ENCODE assay signal across 8 mouse cellular contexts in the genomic region with DNA sequence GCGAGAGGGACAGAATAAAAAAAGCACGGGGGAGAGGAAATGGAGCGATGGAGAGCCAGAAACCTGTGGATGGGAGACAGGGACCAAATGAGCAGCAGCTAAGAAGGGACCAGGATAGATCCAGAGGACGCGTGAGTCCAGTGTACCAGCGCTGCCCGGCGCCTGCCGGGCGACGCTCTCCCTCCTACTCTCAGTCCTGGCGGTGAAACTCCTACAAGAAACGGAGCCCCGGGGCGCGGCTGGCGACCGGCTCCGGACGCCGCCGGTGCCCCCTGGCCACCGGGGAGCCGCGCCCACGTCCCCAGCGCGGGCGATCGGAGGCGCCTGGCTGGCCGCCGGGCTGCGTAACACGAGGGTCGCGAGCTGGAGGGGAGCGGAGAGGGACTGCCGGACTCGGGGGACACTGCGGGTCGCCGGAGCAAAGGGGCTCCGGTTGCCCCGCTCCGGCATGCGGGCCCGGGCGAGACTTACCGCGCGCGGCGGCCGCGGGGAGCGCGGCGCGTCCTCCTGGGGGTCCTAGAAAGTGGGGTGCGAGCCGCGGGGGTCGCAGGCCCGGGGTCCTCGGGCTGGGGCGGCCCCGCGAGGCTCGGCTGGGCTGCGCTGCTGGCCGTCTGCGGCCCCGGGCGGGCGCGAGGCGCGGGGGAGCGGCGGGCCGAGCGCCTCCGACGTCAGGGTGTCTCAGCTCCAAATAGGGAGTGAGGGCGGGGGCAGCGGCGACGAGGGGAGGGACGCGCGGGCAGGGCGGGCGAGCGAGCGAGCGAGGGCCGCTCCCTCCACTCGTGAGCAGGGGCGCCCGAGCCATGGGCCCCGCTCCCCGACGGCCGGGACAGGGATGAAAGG. TPM values are rescaled to one million over a fixed set of nuclear protein-coding genes. Genes with fewer than 3 reads are reported as not detected.
DNase-seq lines count a peak whose midpoint lies in the region; ATAC-seq and TF ChIP-seq lines count a peak whose summit lies in the region.

TSS of gene Nbl1 (minus strand) at position 638 of the 840 bp plus-strand sequence.

- peak in 1 of 2 experiments; percentile 15 for DNase-seq in cerebellum, adult 2 months
- no peak for DNase-seq in cerebellum, adult 9-11 months
- no peak for DNase-seq in gonadal fat pad, adult 2 months (ENCODE audit: low read depth)
- no peak for DNase-seq in liver, embryonic 11.5 days (ENCODE audit: low spot score)
- no peak for DNase-seq in cerebellum, adult 11 months

- H3K9ac ChIP-seq in intestine, embryonic 16.5 days (ENCODE audit: low read depth, low read length), result peak within 1 kb of the TSS; percentile 82
- H3K9ac ChIP-seq in liver, embryonic 11.5 days (ENCODE audit: low read depth, low read length), result peak within 1 kb of the TSS; percentile 17
- H3K9ac ChIP-seq in neural tube, embryonic 12.5 days, result peak within 1 kb of the TSS; percentile 79

- H3K9me3 ChIP-seq in intestine, embryonic 16.5 days (ENCODE audit: control insufficient read depth, low read length), result no peaks in the 10 kb centered on the region; the same call in 1 of the 2 replicates
- H3K9me3 ChIP-seq in liver, embryonic 11.5 days (ENCODE audit: control insufficient read depth, low read length), result peaks cover 6% of the 10 kb centered on the region; the same call in 1 of the 2 replicates
- peaks cover 8% of the 10 kb centered on the region; the same call in 1 of the 2 replicates for H3K9me3 ChIP-seq in neural tube, embryonic 12.5 days

- no peaks in the 10 kb centered on the region; the same call in 1 of the 2 replicates for H3K4me1 ChIP-seq in cerebellum, adult 2 months (ENCODE audit: control insufficient read depth, insufficient read depth, low read length)
- no peaks in the 10 kb centered on the region for H3K4me1 ChIP-seq in bone marrow macrophage, adult 2 months (ENCODE audit: control insufficient read depth, insufficient read depth, low read length)
- peaks cover 41% of the 10 kb centered on the region for H3K4me1 ChIP-seq in intestine, embryonic 16.5 days (ENCODE audit: control insufficient read depth, insufficient read depth, low read length)
- H3K4me1 ChIP-seq in liver, embryonic 11.5 days (replicated peaks; ENCODE audit: control insufficient read depth, insufficient read depth, low read length), result peaks cover 3% of the 10 kb centered on the region
- H3K4me1 ChIP-seq in neural tube, embryonic 12.5 days, result peaks cover 15% of the 10 kb centered on the region

- TF ChIP-seq CTCF in cerebellum, adult 2 months (IDR thresholded peaks at IDR 0.05; ENCODE audit: borderline replicate concordance, insufficient read depth, low read depth, low read length), result no peak
- no peak for TF ChIP-seq CTCF in bone marrow macrophage, adult 2 months (IDR thresholded peaks at IDR 0.05; ENCODE audit: low read depth, low read length)

- H3K27me3 ChIP-seq in cerebellum, adult 2 months (ENCODE audit: control insufficient read depth, insufficient read depth, low read length), result peaks cover 9% of the 10 kb centered on the region; the same call in 1 of the 2 replicates
- H3K27me3 ChIP-seq in intestine, embryonic 16.5 days (replicated peaks; ENCODE audit: control insufficient read depth, insufficient read depth, low read length), result no peaks in the 10 kb centered on the region
- H3K27me3 ChIP-seq in liver, embryonic 11.5 days (replicated peaks; ENCODE audit: control insufficient read depth, insufficient read depth, low read length), result peaks cover 72% of the 10 kb centered on the region
- H3K27me3 ChIP-seq in neural tube, embryonic 12.5 days (replicated peaks), result peaks cover 55% of the 10 kb centered on the region

- 2% methylated on average over 84 of the region's 105 CpGs for WGBS in cerebellum, adult 2 months
- under 1% methylated on average over 100 of the region's 105 CpGs for whole genome bisulfite sequencing in intestine, embryonic 16.5 days
- 2% methylated on average over 101 of the region's 105 CpGs for WGBS in liver, embryonic 11.5 days
- WGBS in neural tube, embryonic 12.5 days, result under 1% methylated on average over 93 of the region's 105 CpGs

- H3K4me2 ChIP-seq in intestine, embryonic 16.5 days (ENCODE audit: low read depth, low read length), result peak within 1 kb of the TSS; percentile 97
- H3K4me2 ChIP-seq in liver, embryonic 11.5 days, result peak within 1 kb of the TSS; percentile 73
- peak within 1 kb of the TSS; percentile 86 for H3K4me2 ChIP-seq in neural tube, embryonic 12.5 days (replicated peaks)

- no peaks in the 10 kb centered on the region for H3K36me3 ChIP-seq in intestine, embryonic 16.5 days (ENCODE audit: control insufficient read depth, insufficient read depth, low read length)
- H3K36me3 ChIP-seq in liver, embryonic 11.5 days (ENCODE audit: control insufficient read depth, insufficient read depth, low read length), result no peaks in the 10 kb centered on the region
- no peaks in the 10 kb centered on the region for H3K36me3 ChIP-seq in neural tube, embryonic 12.5 days

- no peak within 1 kb of the TSS for H3K27ac ChIP-seq in cerebellum, adult 2 months (ENCODE audit: insufficient read depth, low read length)
- no peak within 1 kb of the TSS for H3K27ac ChIP-seq in bone marrow macrophage, adult 2 months (ENCODE audit: insufficient read depth, low read depth, low read length)
- peak within 1 kb of the TSS; percentile 32; the same call in 1 of the 2 replicates for H3K27ac ChIP-seq in intestine, embryonic 16.5 days (ENCODE audit: low read length)
- H3K27ac ChIP-seq in liver, embryonic 11.5 days (ENCODE audit: low read depth, low read length), result no peak within 1 kb of the TSS
- peak within 1 kb of the TSS; percentile 37; the same call in 1 of the 2 replicates for H3K27ac ChIP-seq in neural tube, embryonic 12.5 days

- peak; percentile 52 for ATAC-seq in intestine, embryonic 16.5 days
- no peak for ATAC-seq in liver, embryonic 11.5 days (replicated peaks; ENCODE audit: low FRiP score)
- no peak for ATAC-seq in neural tube, embryonic 12.5 days (ENCODE audit: low FRiP score, low read depth)

- TF ChIP-seq POLR2A in cerebellum, adult 2 months (IDR thresholded peaks at IDR 0.05; ENCODE audit: borderline replicate concordance, insufficient read depth, low read length), result no peak
- no peak for TF ChIP-seq POLR2A in bone marrow macrophage, adult 2 months (IDR thresholded peaks at IDR 0.05; ENCODE audit: borderline replicate concordance, low read depth, low read length)

- peak within 1 kb of the TSS; percentile 46 for H3K4me3 ChIP-seq in cerebellum, adult 2 months (replicated peaks; ENCODE audit: insufficient read depth, low read depth, low read length)
- H3K4me3 ChIP-seq in bone marrow macrophage, adult 2 months (ENCODE audit: insufficient read depth, low read length), result peak within 1 kb of the TSS; percentile 51
- H3K4me3 ChIP-seq in intestine, embryonic 16.5 days (ENCODE audit: low read length), result peak within 1 kb of the TSS; percentile 73
- peak within 1 kb of the TSS; percentile 53 for H3K4me3 ChIP-seq in liver, embryonic 11.5 days (ENCODE audit: low read depth, low read length)
- H3K4me3 ChIP-seq in neural tube, embryonic 12.5 days, result peak within 1 kb of the TSS; percentile 59

RNA-seq across cellular contexts. Expression of gene Nbl1, which starts in this region (rescaled TPM):
- 55.0 and 63.1 TPM in 2 replicates for polyA plus RNA-seq in cerebellum, adult 2 months (2012; rRNA removed)
- 0.45 TPM in 1 of 2 replicates, not detected in the other for polyA plus RNA-seq in bone marrow macrophage, adult 2 months (2012; ENCODE audit: insufficient read depth, insufficient read length, missing spikeins)
- 110 and 121 TPM in 2 replicates for polyA plus RNA-seq in gonadal fat pad, adult 2 months (2012; rRNA removed)
- 38.9 and 43.3 TPM in 2 replicates for polyA plus RNA-seq in intestine, embryonic 16.5 days (2015; fragmentation: Nextera tagmentation; extraction: Ambion mirVana)
- polyA plus RNA-seq in liver, embryonic 11.5 days (2014; fragmentation: Nextera tagmentation; extraction: Ambion mirVana), result 4.0 and 5.0 TPM in 2 replicates
- 45.2 and 47.0 TPM in 2 replicates for polyA plus RNA-seq in neural tube, embryonic 12.5 days (2016; fragmentation: Nextera tagmentation; extraction: Ambion mirVana)

Comparison
In these comparisons a context has a peak if more than half of its experiments do, and no peak if none do; other contexts are left out.
1. H3K27ac ChIP-seq: peak in intestine, embryonic 16.5 days (single experiment) and neural tube, embryonic 12.5 days (single experiment); none in cerebellum, adult 2 months (single experiment), bone marrow macrophage, adult 2 months (single experiment) and liver, embryonic 11.5 days (single experiment).
2. H3K9ac ChIP-seq: peak in every context shown above with its lines; median percentile 82 in intestine, embryonic 16.5 days; 79 in neural tube, embryonic 12.5 days; 17 in liver, embryonic 11.5 days.
3. Peak in every context shown above with its lines, with median percentiles within 50 percentile points of each other: H3K4me3 ChIP-seq and H3K4me2 ChIP-seq.